Mouse (Mus musculus) liver, embryonic 14.5 days (tissue): ENCODE data around the gene Myo1c. TPM values are rescaled to one million over a fixed set of nuclear protein-coding genes. Genes with fewer than 3 reads are reported as not detected.
A peak's percentile ranks its signal among the peaks of the same experiment; 100 is the strongest.

ENCODE experiments used
- ATAC-seq: fragments of 200-750 bp; cut with Nextera tagmentation; 2 replicates; pipeline ENCODE4 v1.8.0; 2017; ENCODE audit warnings: moderate number of reproducible peaks, mild to moderate bottlenecking, moderate library complexity; ENCODE audit not compliant: insufficient read depth
- DNase-seq, 3 experiments: peaks; one replicate each; pipeline ENCODE4 v3.0.0-alpha.2; 2012 to 2013; ENCODE audit warnings: low read depth in 3 of 3, low spot score in 3 of 3
- H3K27ac ChIP-seq: fragments of 300-500 bp; sonication (generic); 2 replicates; pipeline ENCODE4 v1.5.1; 2014; ENCODE audit warnings: moderate library complexity, mild to moderate bottlenecking, control low read depth, inconsistent platforms
- H3K27me3 ChIP-seq: fragments of 300-500 bp; sonication (generic); 2 replicates; pipeline ENCODE4 v1.6.1; 2014; ENCODE audit warnings: mild to moderate bottlenecking, low read length, moderate library complexity; ENCODE audit not compliant: control insufficient read depth, insufficient read depth
- H3K36me3 ChIP-seq: fragments of 300-500 bp; sonication (generic); replicated peaks from 2 replicates; pipeline ENCODE4 v1.6.1; 2014; ENCODE audit warnings: low read depth; ENCODE audit not compliant: control insufficient read depth, insufficient read depth
- H3K4me1 ChIP-seq, 2 experiments: fragments of 200-500 bp in 1 of 2; fragments of 300-500 bp in 1 of 2; sonication (generic) in 1 of 2; replicated peaks; 2 replicates each; pipeline ENCODE4 v1.6.1; 2012 to 2014; ENCODE audit warnings: antibody characterized with exemption in 1 of 2, inconsistent platforms in 1 of 2, low read length in 1 of 2; ENCODE audit not compliant: control insufficient read depth in 2 of 2, insufficient read depth in 2 of 2
- H3K4me2 ChIP-seq: fragments of 300-500 bp; sonication (generic); 2 replicates; pipeline ENCODE4 v1.6.1; 2014; ENCODE audit warnings: low read depth, mild to moderate bottlenecking, control low read depth, moderate library complexity
- H3K4me3 ChIP-seq, 2 experiments: fragments of 200-500 bp in 1 of 2; fragments of 300-500 bp in 1 of 2; sonication (generic) in 1 of 2; 2 replicates each; pipeline ENCODE4 v1.5.1; 2012 to 2014; ENCODE audit warnings: low read depth in 2 of 2, low read length in 2 of 2, mild to moderate bottlenecking in 2 of 2, control low read depth in 1 of 2, inconsistent platforms in 1 of 2, moderate library complexity in 1 of 2; ENCODE audit not compliant: insufficient read depth in 1 of 2
- H3K9ac ChIP-seq: fragments of 300-500 bp; sonication (generic); replicated peaks from 2 replicates; pipeline ENCODE4 v1.6.1; 2014; ENCODE audit warnings: mild to moderate bottlenecking, control low read depth, moderate library complexity
- H3K9me3 ChIP-seq: fragments of 300-500 bp; sonication (generic); 2 replicates; pipeline ENCODE4 v1.6.1; 2016; ENCODE audit warnings: low read length, mixed read lengths; ENCODE audit not compliant: control insufficient read depth
- CTCF ChIP-seq: IDR thresholded peaks from 2 replicates; pipeline ENCODE4 v1.5.1; 2016; ENCODE audit warnings: antibody characterized with exemption, low read depth, control low read depth
- EP300 ChIP-seq: IDR thresholded peaks from 2 replicates; pipeline ENCODE4 v1.6.1; 2016; ENCODE audit warnings: antibody characterized with exemption, low read depth
- WGBS: fragments of 180-500 bp; shearing (Covaris S2); extraction: QIAGEN DNeasy Blood & Tissue Kit; methylation state at CpG from one replicate; pipeline ENCODE4 v1.1.7; 2014; ENCODE audit not compliant: insufficient replicate concordance; 5-methylcytosine and 5-hydroxymethylcytosine counted together
- polyA plus RNA-seq, 2 experiments: library from polyadenylated mRNA; depleted of rRNA in 1 of 2; stranded (reverse) in 1 of 2; unstranded in 1 of 2; fragments of >200 nt; fragmentation: Nextera tagmentation in 1 of 2; extraction: Ambion mirVana in 1 of 2; gene quantifications; 2 replicates each; pipeline versions ENCODE4 v1.2.1 to v1.2.3; 2012 to 2014

Myo1c gene
- polyA plus RNA-seq, 2 experiments: 12.6 to 14.4 TPM

GRCm38 (mm10) chr11:75644684-75645083 lies 5.6 kb upstream of the Myo1c start:
- Histone ChIP-seq H3K27ac (no peak overlapping the region), H3K36me3 (no peaks in the 10 kb centered on the region; the same call in 1 of the 2 replicates), H3K27me3 (no peaks in the 10 kb centered on the region), H3K4me1 (peaks cover 3 to 8% of the 10 kb centered on the region in 2 experiments; a peak in 3 of 4 replicates), H3K9me3 (no peaks in the 10 kb centered on the region), H3K4me3 (no peak overlapping the region), H3K9ac (no peak overlapping the region), H3K4me2 (no peak overlapping the region)
- DNase-seq (no peak), ATAC-seq (no peak)
- no peak for TF ChIP-seq CTCF
- no peak for TF ChIP-seq EP300
- 30% methylated on average over 9 of the region's 9 CpGs for WGBS

GRCm38 (mm10) chr11:75647681-75648211 lies 2.6 kb upstream of the Myo1c start:
- no peak overlapping the region for H3K27ac ChIP-seq
- no peak for DNase-seq

DNA sequence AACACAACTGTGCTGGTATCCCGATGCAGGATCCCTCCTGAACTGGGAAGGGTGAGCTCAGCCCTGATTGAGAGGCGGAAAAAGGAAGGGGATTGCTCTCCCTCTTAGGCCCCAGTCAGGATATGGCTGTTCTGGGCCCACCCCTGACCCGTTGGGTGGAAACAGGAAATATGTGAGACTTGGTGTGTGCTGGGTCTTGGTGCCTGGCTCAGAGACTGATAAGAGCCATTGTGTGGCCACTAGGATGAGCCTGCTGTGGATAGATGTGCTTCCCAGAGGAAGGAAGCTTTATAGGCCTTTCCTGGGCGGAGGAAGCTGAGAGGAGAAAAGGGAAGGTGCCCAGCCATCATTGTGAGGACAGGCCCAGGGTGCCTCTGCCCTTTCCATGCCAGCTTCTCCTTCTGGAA lies 1.1 kb upstream of the Myo1c start:
- Histone ChIP-seq H3K9me3 (no peaks in the 10 kb centered on the region), H3K9ac (no peak overlapping the region), H3K27ac (no peak overlapping the region), H3K4me1 (peaks cover 22 to 37% of the 10 kb centered on the region in 2 experiments), H3K36me3 (no peaks in the 10 kb centered on the region; the same call in 1 of the 2 replicates), H3K27me3 (no peaks in the 10 kb centered on the region), H3K4me3 (no peak overlapping the region), H3K4me2 (no peak overlapping the region)
- 28% methylated on average over 4 of the region's 4 CpGs for WGBS
- TF ChIP-seq CTCF: no peak
- no peak for TF ChIP-seq EP300
- ATAC-seq (no peak), DNase-seq (no peak)

More at GRCm38 (mm10) chr11:75647681-75648211, 2.6 kb upstream of the Myo1c start:
- no peak overlapping the region for H3K4me2 ChIP-seq
- peaks cover 12 to 27% of the 10 kb centered on the region in 2 experiments for H3K4me1 ChIP-seq
- H3K36me3 ChIP-seq: no peaks in the 10 kb centered on the region; the same call in 1 of the 2 replicates
- 63% methylated on average over 6 of the region's 6 CpGs for WGBS
- no peaks in the 10 kb centered on the region for H3K9me3 ChIP-seq
- TF ChIP-seq CTCF (no peak), EP300 (no peak)
- no peak overlapping the region for H3K9ac ChIP-seq
- H3K27me3 ChIP-seq: no peaks in the 10 kb centered on the region
- no peak for ATAC-seq
- no peak overlapping the region for H3K4me3 ChIP-seq

GRCm38 (mm10) chr11:75650958-75651425 lies 688 bp downstream of the Myo1c start:
- WGBS: 26% methylated on average over 13 of the region's 13 CpGs
- no peaks in the 10 kb centered on the region for H3K27me3 ChIP-seq

DNA sequence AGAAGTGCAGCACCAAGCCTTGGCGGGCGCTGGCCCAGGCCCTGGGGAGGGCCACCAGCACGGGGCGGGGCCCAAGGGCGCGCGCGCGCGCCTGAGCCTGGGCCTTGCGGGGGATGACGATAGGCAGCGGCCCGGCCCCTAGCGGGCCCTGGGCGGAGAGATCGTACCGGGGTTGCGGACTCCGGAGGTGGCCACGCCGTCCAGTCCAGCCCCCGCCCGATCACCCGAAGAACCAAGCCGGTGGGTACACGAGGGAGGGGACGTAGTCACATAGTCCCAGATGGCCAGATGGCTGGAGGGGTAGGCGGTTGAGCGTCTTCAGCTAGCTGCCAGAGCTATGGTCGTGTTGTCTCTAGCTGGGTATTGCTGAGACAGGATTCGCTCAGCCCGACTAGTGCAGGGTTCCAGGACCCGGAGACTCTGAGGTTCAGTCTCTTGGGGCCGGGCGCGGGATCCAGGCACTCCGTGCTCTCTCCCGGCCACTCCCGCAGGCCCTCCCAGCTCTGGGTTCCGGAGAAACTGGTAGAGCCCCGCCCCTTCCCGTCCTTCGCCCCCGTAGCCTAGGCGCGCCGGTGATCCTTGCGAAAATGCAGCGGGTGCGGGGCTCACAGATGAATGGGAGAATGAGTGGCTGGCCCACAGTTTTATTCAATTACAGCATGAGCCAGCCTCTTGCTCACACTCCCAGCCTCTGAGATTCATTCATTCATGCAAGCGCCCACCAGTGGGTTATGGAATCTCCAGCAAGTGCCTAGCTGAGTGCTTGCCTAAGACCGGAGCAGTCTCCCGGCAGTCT lies 1.3 kb downstream of the Myo1c start:
- Histone ChIP-seq H3K4me2 (peak overlapping the region; percentile 96), H3K27me3 (no peaks in the 10 kb centered on the region), H3K36me3 (no peaks in the 10 kb centered on the region), H3K9ac (peak overlapping the region; percentile 94), H3K9me3 (no peaks in the 10 kb centered on the region), H3K27ac (peak overlapping the region; percentile 85), H3K4me3 (peak overlapping the region; percentile 84 to 85), H3K4me1 (peaks cover 40 to 54% of the 10 kb centered on the region in 2 experiments)
- no peak for TF ChIP-seq EP300
- peak; percentile 21; the same call in 1 of the 2 replicates for TF ChIP-seq CTCF
- WGBS: under 1% methylated on average over 54 of the region's 54 CpGs
- ATAC-seq (peak; percentile 81), DNase-seq (peak; percentile 64 to 69 (median 66))

More at GRCm38 (mm10) chr11:75650958-75651425, 688 bp downstream of the Myo1c start:
- Histone ChIP-seq H3K36me3 (no peaks in the 10 kb centered on the region), H3K4me2 (peak overlapping the region; percentile 96), H3K4me1 (peaks cover 35 to 50% of the 10 kb centered on the region in 2 experiments), H3K27ac (peak overlapping the region; percentile 40), H3K9me3 (no peaks in the 10 kb centered on the region), H3K9ac (peak overlapping the region; percentile 94), H3K4me3 (peak overlapping the region; percentile 48 to 85)
- DNase-seq (no peak), ATAC-seq (no peak)
- TF ChIP-seq EP300 (no peak), CTCF (no peak)
